Mouse (Mus musculus) adrenal gland, adult 18-20 months (tissue): Measurements from ENCODE around the gene Fam13a. TPM values are rescaled to one million over a fixed set of nuclear protein-coding genes. Genes with fewer than 3 reads are reported as not detected.

Source experiments
- DNase-seq, 2 experiments: peaks; one replicate each; pipeline ENCODE4 v3.0.0; 2021 to 2022; ENCODE audit warnings: low spot score in 2 of 2
- total RNA-seq, 2 experiments: library from RNA; stranded (reverse); gene quantifications; 1 replicate in 1 of 2; 2 replicates in 1 of 2; pipeline ENCODE4 v1.2.3; 2021

The Fam13a gene
- total RNA-seq, 2 experiments from 2014 or later = 50.7 to 60.7 TPM

- no peak for DNase-seq
These were observed 127.7 kb downstream of the Fam13a start for GRCm38 (mm10) chr6:58896648-58897047.

GRCm38 (mm10) chr6:58894994-58895393, 129.4 kb downstream of the Fam13a start:
- DNase-seq = no peak

- no peak for DNase-seq
These were observed 131.0 kb downstream of the Fam13a start for GRCm38 (mm10) chr6:58893307-58893706.

GRCm38 (mm10) chr6:58889917-58890316, 134.4 kb downstream of the Fam13a start:
- no peak for DNase-seq

GRCm38 (mm10) chr6:58882271-58882670, 142.1 kb downstream of the Fam13a start:
- no peak for DNase-seq

Other genes with a start within 250 kb of the Fam13a start
- gene Herc3, start 193.1 kb downstream of the Fam13a start, total RNA-seq = 10 to 100 TPM; 18.2 to 26.8 TPM
- 10 to 100 TPM; 34.2 to 37.8 TPM for gene Nap1l5, start 117.5 kb downstream of the Fam13a start, total RNA-seq
- gene Tigd2, start 184.3 kb upstream of the Fam13a start, total RNA-seq = 10 to 100 TPM; 18.6 to 18.7 TPM